Mouse (Mus musculus): ENCODE data around the gene Ulk3. TPM values are rescaled to one million over a fixed set of nuclear protein-coding genes. Genes with fewer than 3 reads are reported as not detected.

Gene Ulk3
- polyA plus RNA-seq, 1 experiment from 2014 or later: 18.0 TPM

DNA sequence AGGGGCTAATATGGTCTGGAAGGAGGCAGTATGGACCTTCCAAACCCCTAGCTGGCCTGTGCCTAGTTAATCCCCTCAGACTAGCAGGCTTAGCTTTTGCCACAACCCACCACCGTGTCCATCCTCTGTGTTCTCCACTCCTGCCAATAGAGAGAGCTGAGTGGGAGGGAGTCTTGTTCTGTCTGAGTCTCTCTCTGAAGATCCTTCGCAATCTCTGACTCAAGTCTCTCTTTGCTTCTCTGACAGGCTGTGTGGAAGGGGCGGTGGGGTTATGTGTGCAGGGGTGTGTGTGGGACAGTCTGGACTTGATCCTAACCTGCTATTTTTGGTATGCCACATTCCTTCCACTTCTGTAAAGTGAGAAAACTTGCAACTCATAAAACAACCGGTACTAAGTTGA is 15.6 kb downstream of the Ulk3 start:
- WGBS: 75% methylated on average over 4 of the region's 4 CpGs
- H3K27ac ChIP-seq (ENCODE audit: low read length): no peak overlapping the region

DNA sequence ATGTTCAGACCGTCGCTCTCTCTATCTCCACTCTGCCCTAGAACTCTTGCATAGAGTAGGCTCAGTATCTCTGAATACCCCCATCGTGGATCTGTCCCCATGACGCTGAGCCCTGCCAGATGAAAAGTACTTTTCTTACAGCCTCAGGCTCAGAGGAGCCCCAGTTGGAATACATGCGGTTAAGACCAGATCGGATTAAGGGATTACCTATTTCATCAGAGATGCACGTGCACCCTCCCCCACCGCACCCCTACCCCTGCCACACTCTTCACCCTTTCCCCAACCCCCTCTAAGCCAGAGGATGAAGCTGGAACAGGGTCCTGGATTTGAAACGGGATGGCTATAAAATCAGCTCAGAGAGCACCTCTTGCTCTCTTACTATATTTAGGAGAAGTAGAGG is 16.3 kb downstream of the Ulk3 start:
- Histone ChIP-seq H3K9me3 (ENCODE audit: control insufficient read depth, low read length) (no peaks in the 10 kb centered on the region), H3K4me1 (ENCODE audit: control insufficient read depth, insufficient read depth, low read length) (peaks cover 9% of the 10 kb centered on the region), H3K4me3 (ENCODE audit: low read length) (no peak overlapping the region), H3K27ac (ENCODE audit: low read length) (no peak overlapping the region), H3K4me2 (ENCODE audit: low read depth, low read length) (no peak overlapping the region), H3K27me3 (replicated peaks; ENCODE audit: control insufficient read depth, insufficient read depth, low read length) (peaks cover 13% of the 10 kb centered on the region), H3K36me3 (ENCODE audit: control insufficient read depth, insufficient read depth, low read length) (no peaks in the 10 kb centered on the region), H3K9ac (ENCODE audit: low read depth, low read length) (no peak overlapping the region)
- 21% methylated on average over 9 of the region's 9 CpGs for WGBS
- ATAC-seq: no peak

More for the DNA sequence above, 15.6 kb downstream of the Ulk3 start:
- Histone ChIP-seq H3K4me1 (ENCODE audit: control insufficient read depth, insufficient read depth, low read length) (peaks cover 14% of the 10 kb centered on the region), H3K9me3 (ENCODE audit: control insufficient read depth, low read length) (no peaks in the 10 kb centered on the region), H3K4me2 (ENCODE audit: low read depth, low read length) (no peak overlapping the region), H3K4me3 (ENCODE audit: low read length) (no peak overlapping the region), H3K36me3 (ENCODE audit: control insufficient read depth, insufficient read depth, low read length) (no peaks in the 10 kb centered on the region), H3K27me3 (replicated peaks; ENCODE audit: control insufficient read depth, insufficient read depth, low read length) (peaks cover 13% of the 10 kb centered on the region), H3K9ac (ENCODE audit: low read depth, low read length) (no peak overlapping the region)
- ATAC-seq: no peak

DNA sequence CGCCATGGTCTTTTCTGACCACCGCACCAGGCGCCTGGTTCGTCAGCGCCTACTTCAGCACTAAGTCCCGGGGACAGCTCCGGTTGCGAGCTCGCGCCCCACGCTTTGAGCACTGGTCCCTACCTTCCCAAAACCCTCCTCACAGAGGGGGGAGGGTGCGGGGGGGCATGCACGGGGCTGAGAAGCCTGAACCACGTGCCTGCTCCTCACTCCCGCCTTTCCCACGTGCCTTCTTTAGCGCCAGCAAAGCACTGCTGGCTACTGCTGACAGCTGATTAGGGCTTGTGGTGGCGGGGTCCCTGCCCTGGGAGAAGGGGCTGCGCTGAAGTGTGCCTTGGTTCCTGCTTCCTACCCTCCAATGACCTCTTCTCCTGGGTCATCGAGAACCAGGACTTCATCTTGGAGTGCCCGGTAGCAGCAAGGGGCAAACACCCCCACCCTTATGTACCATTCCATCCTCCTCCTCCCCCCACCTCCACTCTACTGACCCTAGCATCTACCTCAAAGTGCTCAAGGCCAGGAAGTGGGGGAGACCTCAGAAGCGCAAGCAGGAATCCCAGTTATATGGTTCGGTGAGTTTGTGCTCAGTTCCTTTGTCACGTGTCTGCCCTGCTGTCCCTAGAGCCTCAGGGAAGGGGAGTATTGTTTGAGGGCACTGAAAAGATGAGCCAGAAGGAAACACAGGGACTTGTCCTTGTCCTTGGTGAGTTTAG is 17.0 kb downstream of the Ulk3 start, which contains the start of gene Cplx3:
Cplx3 (minus strand) TSS at position 143 of the 713 bp plus-strand sequence.
- ATAC-seq: peak; percentile 41; the same call in 1 of the 2 replicates
- Histone ChIP-seq H3K36me3 (ENCODE audit: control insufficient read depth, insufficient read depth, low read length) (no peaks in the 10 kb centered on the region), H3K4me2 (ENCODE audit: low read depth, low read length) (no peak within 1 kb of the TSS), H3K4me3 (ENCODE audit: low read length) (no peak within 1 kb of the TSS), H3K27ac (ENCODE audit: low read length) (no peak within 1 kb of the TSS), H3K27me3 (replicated peaks; ENCODE audit: control insufficient read depth, insufficient read depth, low read length) (peaks cover 13% of the 10 kb centered on the region), H3K9ac (ENCODE audit: low read depth, low read length) (no peak within 1 kb of the TSS), H3K9me3 (ENCODE audit: control insufficient read depth, low read length) (no peaks in the 10 kb centered on the region), H3K4me1 (ENCODE audit: control insufficient read depth, insufficient read depth, low read length) (peaks cover 4% of the 10 kb centered on the region; the same call in 1 of the 2 replicates)
- WGBS: 6% methylated on average over 22 of the region's 24 CpGs

DNA sequence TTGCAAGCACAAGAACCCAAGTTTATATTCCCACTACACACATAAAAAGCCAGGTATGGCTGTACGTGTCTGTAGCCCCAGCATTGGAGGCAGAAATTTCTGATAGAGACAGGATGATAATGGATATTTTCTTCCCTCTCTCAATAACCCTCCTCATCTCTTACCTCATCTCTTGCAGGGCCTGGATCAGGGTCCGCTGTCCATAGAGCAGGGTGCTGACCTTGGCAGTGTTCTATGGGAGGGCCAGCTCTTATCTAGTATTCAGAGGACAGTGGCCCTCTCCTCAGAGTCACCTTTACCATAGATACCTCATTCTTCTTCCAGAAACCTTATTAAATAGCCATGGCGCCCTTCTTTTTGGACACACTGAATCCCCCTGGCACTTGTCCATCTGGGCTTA is 20.6 kb downstream of the Ulk3 start:
- WGBS: 59% methylated on average over 3 of the region's 3 CpGs
- H3K4me1 ChIP-seq (ENCODE audit: control insufficient read depth, insufficient read depth, low read length): no peaks in the 10 kb centered on the region
- no peak overlapping the region for H3K4me3 ChIP-seq (ENCODE audit: low read length)
- no peak overlapping the region for H3K9ac ChIP-seq (ENCODE audit: low read depth, low read length)
- no peaks in the 10 kb centered on the region for H3K9me3 ChIP-seq (ENCODE audit: control insufficient read depth, low read length)
- no peak for ATAC-seq
- no peak overlapping the region for H3K4me2 ChIP-seq (ENCODE audit: low read depth, low read length)
- peaks cover 9% of the 10 kb centered on the region for H3K27me3 ChIP-seq (replicated peaks; ENCODE audit: control insufficient read depth, insufficient read depth, low read length)
- no peak overlapping the region for H3K27ac ChIP-seq (ENCODE audit: low read length)
- H3K36me3 ChIP-seq (ENCODE audit: control insufficient read depth, insufficient read depth, low read length): no peaks in the 10 kb centered on the region

DNA sequence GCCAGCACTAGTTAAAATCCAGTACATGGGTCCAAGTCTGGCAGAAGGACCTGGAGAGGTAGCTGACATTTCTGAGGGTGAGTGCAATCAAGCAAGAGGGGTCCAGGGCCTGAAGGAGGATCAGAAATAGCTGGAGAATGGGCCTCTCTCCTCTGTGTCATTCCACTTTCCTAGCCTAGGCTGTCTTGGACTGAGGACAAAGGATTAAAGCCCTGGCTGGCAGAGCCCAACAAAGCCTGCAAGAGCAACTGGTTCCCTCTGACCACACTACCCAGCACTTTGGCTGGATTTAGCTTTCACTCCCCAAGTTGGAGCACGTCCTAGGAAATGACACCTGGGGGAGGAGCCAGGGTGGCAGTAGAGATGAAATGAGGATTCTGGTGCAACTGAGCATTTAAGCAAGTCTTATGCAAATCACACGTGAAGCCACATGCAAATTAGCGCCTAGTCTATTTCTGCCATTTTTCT is 21.1 kb downstream of the Ulk3 start:
- WGBS: 56% methylated on average over 3 of the region's 3 CpGs
- H3K36me3 ChIP-seq (ENCODE audit: control insufficient read depth, insufficient read depth, low read length): no peaks in the 10 kb centered on the region
- no peak overlapping the region for H3K9ac ChIP-seq (ENCODE audit: low read depth, low read length)
- H3K4me2 ChIP-seq (ENCODE audit: low read depth, low read length): no peak overlapping the region
- H3K9me3 ChIP-seq (ENCODE audit: control insufficient read depth, low read length): no peaks in the 10 kb centered on the region
- H3K4me3 ChIP-seq (ENCODE audit: low read length): no peak overlapping the region
- H3K27me3 ChIP-seq (replicated peaks; ENCODE audit: control insufficient read depth, insufficient read depth, low read length): peaks cover 9% of the 10 kb centered on the region
- no peak overlapping the region for H3K27ac ChIP-seq (ENCODE audit: low read length)
- no peaks in the 10 kb centered on the region for H3K4me1 ChIP-seq (ENCODE audit: control insufficient read depth, insufficient read depth, low read length)
- no peak for ATAC-seq

DNA sequence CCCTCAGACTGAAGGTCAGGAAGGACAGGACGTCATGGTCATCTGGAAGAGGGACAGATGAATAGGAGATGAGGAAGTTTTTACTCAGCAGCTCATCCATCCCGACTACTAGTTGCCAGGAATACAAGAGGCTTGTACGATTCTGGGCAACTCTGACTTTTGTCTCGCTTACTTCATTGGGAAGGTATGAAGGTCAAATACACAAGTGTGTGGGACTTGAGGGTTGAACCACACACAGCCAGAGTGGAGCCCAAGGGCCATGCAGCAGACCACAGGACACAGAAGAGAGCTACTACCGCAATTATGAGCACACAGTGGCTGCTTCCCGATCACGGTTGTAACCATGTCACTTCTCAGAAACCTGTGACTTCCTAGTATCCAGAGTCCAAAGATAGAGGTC is 23.3 kb downstream of the Ulk3 start:
- H3K27me3 ChIP-seq (replicated peaks; ENCODE audit: control insufficient read depth, insufficient read depth, low read length): peaks cover 3% of the 10 kb centered on the region; the same call in 1 of the 2 replicates
- no peak for ATAC-seq
- no peak overlapping the region for H3K9ac ChIP-seq (ENCODE audit: low read depth, low read length)
- H3K4me3 ChIP-seq (ENCODE audit: low read length): no peak overlapping the region
- H3K4me1 ChIP-seq (ENCODE audit: control insufficient read depth, insufficient read depth, low read length): no peaks in the 10 kb centered on the region
- H3K9me3 ChIP-seq (ENCODE audit: control insufficient read depth, low read length): no peaks in the 10 kb centered on the region
- H3K4me2 ChIP-seq (ENCODE audit: low read depth, low read length): no peak overlapping the region
- WGBS: 80% methylated on average over 7 of the region's 7 CpGs
- no peaks in the 10 kb centered on the region for H3K36me3 ChIP-seq (ENCODE audit: control insufficient read depth, insufficient read depth, low read length)
- H3K27ac ChIP-seq (ENCODE audit: low read length): no peak overlapping the region

DNA sequence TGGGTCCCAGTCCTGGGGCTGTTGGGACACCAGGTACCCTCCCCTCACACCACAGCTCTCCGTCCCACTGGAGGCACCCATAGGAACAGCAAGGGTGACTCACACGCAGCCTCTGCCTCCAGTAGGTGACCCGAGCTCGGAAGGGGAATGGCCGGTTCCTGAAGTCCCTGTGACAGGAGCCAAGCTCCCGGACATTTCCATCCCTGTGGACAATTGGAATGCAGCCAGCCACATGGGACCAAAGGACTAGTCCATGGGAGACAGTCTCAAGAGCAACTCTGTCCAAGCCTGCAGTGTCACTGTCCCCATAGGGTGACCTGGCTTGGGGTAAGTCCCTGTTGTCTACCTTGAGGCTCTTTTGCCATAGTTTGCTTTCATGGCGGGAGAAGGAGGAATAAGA is 24.7 kb downstream of the Ulk3 start:
- H3K27me3 ChIP-seq (replicated peaks; ENCODE audit: control insufficient read depth, insufficient read depth, low read length): no peaks in the 10 kb centered on the region
- H3K36me3 ChIP-seq (ENCODE audit: control insufficient read depth, insufficient read depth, low read length): no peaks in the 10 kb centered on the region
- H3K4me3 ChIP-seq (ENCODE audit: low read length): no peak overlapping the region
- no peak overlapping the region for H3K4me2 ChIP-seq (ENCODE audit: low read depth, low read length)
- no peaks in the 10 kb centered on the region for H3K9me3 ChIP-seq (ENCODE audit: control insufficient read depth, low read length)
- no peaks in the 10 kb centered on the region for H3K4me1 ChIP-seq (ENCODE audit: control insufficient read depth, insufficient read depth, low read length)
- H3K9ac ChIP-seq (ENCODE audit: low read depth, low read length): no peak overlapping the region
- ATAC-seq: no peak
- H3K27ac ChIP-seq (ENCODE audit: low read length): no peak overlapping the region
- 79% methylated on average over 7 of the region's 7 CpGs for WGBS

DNA sequence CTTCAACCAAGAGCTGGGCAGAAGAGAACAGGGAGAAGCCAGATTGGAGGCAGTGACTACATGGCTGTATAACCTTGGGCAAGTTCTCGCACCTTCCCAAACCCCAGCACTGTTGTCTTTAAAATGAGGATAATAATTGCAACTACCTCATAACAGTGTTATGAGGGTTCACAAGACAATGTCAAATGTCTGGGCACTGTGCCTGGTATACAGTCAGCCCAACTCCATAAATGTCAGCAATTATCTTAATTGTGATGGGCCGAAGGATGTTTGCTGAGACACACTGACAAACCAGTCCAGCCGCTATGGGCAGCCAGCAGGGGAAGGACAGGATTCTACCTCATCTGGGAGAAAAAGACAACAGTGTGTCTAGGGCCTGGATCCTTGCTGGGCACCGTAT is 25.5 kb downstream of the Ulk3 start:
- no peaks in the 10 kb centered on the region for H3K4me1 ChIP-seq (ENCODE audit: control insufficient read depth, insufficient read depth, low read length)
- WGBS: 69% methylated on average over 4 of the region's 4 CpGs
- no peak for ATAC-seq

DNA sequence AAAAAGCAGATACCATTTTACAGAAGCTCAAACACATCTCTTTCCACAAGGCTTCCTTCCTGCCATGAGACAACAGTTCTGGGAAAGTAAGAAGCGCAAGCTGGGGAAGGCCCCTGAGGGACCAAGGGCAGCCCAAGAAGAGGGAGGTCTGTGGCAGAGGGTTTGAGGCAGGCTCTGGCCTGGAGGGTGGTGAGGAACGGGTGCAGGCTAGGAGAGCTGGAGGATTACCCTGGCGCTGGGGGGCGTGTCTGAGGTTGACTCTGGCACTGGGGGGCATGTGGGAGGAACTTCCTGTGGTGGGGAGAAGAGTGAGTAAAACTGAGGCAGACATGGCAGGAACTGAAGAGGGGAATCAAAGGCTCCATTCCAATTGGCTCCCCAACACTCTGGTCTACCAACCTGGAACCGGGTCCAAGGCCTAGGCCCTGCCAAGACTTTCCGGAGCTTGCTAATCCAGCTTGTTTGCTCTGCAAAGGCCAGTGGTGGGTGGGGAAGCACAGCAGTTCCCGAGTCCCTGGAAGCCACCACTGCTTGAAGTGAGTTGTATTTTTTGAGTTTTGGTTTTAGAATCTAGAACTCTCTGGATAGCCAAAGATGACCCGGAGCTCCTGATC is 28.4 kb downstream of the Ulk3 start:
- Histone ChIP-seq H3K4me3 (ENCODE audit: low read length) (no peak overlapping the region), H3K4me1 (ENCODE audit: control insufficient read depth, insufficient read depth, low read length) (no peaks in the 10 kb centered on the region), H3K4me2 (ENCODE audit: low read depth, low read length) (no peak overlapping the region), H3K9me3 (ENCODE audit: control insufficient read depth, low read length) (no peaks in the 10 kb centered on the region), H3K27me3 (replicated peaks; ENCODE audit: control insufficient read depth, insufficient read depth, low read length) (no peaks in the 10 kb centered on the region), H3K36me3 (ENCODE audit: control insufficient read depth, insufficient read depth, low read length) (no peaks in the 10 kb centered on the region), H3K27ac (ENCODE audit: low read length) (no peak overlapping the region), H3K9ac (ENCODE audit: low read depth, low read length) (no peak overlapping the region)
- no peak for ATAC-seq
- WGBS: 65% methylated on average over 8 of the region's 8 CpGs

More for the DNA sequence above, 25.5 kb downstream of the Ulk3 start:
- H3K9ac ChIP-seq (ENCODE audit: low read depth, low read length): no peak overlapping the region
- H3K4me3 ChIP-seq (ENCODE audit: low read length): no peak overlapping the region
- no peak overlapping the region for H3K27ac ChIP-seq (ENCODE audit: low read length)
- no peaks in the 10 kb centered on the region for H3K27me3 ChIP-seq (replicated peaks; ENCODE audit: control insufficient read depth, insufficient read depth, low read length)
- no peaks in the 10 kb centered on the region for H3K36me3 ChIP-seq (ENCODE audit: control insufficient read depth, insufficient read depth, low read length)
- no peaks in the 10 kb centered on the region for H3K9me3 ChIP-seq (ENCODE audit: control insufficient read depth, low read length)
- H3K4me2 ChIP-seq (ENCODE audit: low read depth, low read length): no peak overlapping the region
